Mouse (Mus musculus) CH12F3 (cell line): ENCODE measurements around the gene Aldh9a1.
"Not testable (repeated sequence)": the region's sequence is repeated elsewhere in the genome, so short reads cannot be mapped to it uniquely, and the experiment has no call there.

Experiments used
- in situ Hi-C: fragments of 300-500 bp; cut with MboI; formaldehyde crosslinking; loops from 2 replicates; pipeline ENCODE4 v1.14.3; 2020; ENCODE audit warnings: low sequenced_read_pairs

Gene Aldh9a1

DNA sequence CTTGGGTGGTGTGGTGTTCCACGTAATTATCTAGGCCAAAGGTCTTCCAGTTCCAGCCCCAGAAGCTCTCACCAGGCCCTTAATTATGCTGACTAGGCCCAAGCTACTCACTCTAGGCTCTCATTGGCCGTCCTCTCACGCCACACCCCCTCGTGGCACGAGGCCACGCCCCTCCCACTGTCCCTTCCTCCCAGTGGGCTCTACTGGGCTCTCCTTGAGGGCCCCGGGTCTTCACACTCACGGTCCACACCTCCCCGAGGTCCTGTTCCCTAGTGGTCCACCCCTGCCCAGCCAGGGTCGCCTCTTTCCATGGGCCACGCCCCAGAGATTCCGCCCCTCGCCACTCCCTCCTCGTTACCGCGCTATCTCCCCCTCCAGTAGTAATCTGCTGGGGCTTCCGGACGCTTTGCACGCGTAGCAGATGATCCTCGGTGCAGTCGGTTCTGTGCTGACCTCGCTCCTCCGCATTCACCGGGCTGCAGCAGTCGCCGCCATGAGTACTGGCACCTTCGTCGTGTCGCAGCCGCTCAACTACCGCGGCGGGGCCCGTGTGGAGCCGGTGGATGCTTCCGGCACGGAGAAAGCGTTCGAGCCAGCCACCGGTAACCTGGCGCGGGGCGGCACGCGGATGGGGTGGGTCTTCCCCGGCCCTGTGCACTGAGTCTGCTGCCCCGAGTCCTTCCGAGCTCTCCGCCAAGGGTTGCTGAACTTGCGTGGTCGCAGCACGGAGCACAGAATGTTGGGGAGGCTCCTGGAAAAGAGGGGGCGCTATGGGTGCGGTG is at the start of gene Aldh9a1:
TSS of gene Aldh9a1 (plus strand) at position 177 of the 782 bp plus-strand sequence.
- in situ Hi-C loops: no loop called here

DNA sequence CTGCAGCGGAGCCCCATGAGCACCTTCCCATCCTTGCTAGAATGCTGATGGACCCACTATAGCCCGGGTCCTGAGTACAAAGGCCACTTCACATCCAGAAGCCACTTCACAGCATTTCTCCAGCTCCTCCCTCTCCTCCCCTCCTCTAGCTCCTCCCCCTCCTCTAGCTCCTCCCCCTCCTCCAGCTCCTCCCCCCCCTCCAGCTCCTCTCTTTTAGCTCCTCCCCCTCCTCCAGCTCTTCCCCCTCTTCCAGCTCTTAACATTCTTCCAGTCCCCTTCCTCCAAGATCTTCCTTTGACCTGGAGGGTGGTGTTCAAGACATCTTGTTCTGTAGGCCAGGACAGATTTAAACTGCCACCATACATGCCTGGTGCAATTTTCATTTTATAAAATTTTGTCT is 49.7 kb upstream of the Aldh9a1 start:
- in situ Hi-C loops: no loop called here

DNA sequence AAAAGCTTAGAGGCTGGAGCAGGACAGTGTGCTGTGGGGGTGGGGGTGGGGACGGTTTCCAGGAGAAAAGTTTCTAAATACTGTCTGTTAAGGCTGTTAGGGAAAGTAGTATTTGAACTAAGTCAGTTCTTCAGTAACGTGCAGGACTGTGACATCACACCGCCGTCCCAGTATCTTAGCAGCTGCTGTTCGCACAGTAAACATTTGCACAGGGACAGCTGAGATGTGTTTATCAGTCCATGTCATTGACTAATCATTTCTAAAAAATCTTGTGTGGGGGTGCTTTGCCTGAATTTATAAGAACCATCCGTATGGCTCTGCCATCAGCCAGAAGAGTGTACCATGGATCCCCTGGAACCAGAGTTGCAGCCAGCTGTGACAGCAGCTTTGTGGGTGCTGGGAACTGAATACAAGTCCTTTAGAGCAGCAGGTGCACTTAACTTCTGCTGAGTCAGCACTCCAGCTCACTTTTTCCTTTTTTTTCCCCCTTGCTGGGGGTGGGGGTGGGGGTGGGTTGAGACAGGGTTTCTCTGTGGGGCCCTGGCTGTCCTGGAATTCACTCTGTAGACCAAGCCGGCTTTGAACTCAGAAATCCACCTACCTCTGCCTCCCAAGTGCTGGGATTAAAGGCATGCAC is 44.2 kb upstream of the Aldh9a1 start:
- in situ Hi-C loops: no loop called here

DNA sequence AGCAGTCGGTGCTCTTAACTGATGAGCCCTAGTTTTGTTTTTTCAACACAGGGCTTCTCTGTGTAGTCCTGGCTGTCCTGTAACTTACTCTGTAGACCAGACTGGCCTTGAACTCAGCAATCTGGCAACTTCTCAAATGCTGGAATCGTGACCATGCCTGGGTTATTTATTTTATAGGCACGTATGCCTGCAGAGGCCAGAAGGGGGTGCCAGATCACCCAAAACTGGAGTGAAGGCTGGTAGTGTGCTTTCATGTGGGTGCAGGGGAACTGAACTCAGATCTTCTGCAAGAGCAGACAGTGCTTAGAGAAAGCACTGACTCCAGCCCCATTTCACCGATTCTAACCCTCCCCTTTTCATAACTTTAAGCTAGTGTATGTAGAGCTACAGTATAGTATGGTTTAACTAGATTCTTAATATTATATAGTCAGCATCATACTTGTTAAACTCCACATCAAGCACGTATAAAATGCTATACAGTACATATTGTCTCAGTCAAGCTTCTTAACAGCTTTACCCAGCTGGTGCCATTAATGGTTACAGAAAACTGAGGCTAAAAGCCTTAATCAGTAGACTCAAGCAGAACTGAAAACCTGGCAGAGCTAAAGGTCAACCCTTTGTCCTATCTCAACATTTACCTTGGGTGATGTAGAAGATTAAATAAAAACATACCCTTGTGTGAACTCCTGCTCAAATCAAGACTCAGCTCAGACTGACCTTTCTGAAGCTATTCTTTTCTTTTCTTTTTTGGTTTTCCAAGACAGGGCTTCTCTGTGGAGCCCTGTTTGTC is 43.1 kb upstream of the Aldh9a1 start:
- in situ Hi-C loops: no loop called here

DNA sequence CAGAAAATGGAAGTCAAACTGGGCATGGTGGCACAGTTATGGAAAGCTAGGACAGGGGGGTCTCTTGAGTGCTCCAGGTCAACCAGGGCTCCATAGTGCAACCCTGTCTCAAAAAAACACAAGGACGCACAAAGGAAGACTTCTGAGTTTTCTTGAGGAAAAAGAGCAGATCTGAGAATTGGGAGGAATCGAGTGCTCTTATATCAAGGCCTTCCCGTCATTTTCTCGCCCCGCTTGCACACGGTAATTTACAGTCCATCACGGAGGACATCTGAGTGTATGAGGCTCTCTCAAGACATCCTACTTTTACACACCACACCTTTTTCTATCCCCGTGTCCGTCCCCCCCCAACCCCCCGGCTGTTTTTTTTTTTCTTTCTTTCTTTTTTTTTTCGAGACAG is 42.1 kb upstream of the Aldh9a1 start:
- in situ Hi-C loops: no loop called here

DNA sequence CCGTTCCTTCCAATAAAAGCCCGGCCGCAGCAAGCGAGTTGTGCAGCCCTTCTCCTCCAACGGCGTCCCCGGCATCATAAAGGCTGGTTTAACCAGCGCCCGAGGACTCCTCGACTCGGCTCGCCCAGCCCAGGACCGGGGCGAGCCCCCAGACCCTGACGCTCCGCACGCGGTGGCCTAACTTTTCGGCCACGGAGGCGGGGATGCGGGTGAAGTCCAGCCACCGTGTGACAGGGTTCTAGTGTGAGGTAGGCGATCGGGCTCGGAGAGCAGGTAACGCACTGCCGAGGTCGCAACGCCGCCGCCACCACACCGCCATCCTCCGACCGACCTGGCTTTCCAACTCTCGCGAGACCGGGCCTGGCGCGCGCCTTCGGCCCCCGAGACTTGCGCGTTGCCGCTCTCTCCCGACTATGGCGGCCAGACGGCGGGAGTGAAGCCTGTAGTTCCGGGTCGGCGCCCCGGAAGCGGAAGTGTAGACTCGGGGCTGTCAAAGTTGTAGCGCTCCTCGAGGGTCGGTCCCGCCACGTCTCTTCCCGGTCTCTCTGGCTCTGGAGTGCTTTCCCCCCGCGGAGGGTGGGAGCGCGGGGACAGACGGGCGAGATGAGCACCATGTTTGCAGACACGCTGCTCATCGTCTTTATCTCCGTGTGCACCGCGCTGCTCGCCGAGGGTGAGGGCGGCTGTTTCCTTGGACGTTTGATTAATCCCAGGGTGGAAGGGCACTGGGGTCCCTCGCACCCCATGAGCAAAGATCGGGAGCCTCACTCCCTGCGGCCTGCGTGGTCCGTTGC is 41.3 kb upstream of the Aldh9a1 start, which contains the start of gene Tmco1:
TSS of gene Tmco1 (plus strand) at position 118 of the 794 bp plus-strand sequence.
- in situ Hi-C loops: no loop called here

DNA sequence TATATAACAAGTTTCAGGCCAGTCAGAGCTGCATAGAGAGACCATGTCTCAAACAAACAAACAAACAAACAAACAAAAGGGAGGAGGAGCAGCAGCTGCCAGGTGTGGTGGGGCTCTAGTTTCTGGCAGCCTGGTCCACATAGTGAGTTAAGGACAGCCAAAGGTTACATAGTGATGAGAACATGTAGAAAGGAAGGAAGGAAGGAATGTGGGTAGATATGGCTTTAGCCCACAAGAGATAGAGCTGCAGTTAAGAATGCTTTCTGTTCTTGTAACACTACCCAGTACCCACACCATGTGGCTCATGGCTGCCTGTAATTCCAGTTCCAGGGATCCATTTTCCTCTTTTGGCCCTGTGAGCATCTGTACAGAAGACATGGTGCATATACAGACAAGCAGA is 37.4 kb upstream of the Aldh9a1 start:
- in situ Hi-C loops: no loop called here

DNA sequence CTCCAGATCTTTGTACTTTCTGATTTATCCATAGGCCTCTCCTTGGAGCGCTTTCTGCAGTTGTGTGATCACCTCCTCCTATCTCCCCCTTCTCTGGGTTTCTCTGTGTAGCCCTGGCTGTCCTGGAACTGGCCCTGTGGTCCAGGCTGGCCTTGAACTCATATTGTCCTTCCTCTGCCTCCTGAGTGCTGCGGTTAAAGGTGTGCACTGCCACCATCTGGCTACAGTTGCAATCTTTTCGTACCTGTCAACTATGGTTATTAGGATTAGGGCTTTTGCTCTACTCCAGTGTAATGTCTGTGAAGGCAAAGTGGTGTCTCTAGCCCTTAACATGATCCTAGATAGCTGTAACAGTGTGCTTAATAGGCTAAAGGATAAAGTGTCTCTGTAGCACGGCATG is 36.6 kb upstream of the Aldh9a1 start:
- in situ Hi-C loops: no loop called here

DNA sequence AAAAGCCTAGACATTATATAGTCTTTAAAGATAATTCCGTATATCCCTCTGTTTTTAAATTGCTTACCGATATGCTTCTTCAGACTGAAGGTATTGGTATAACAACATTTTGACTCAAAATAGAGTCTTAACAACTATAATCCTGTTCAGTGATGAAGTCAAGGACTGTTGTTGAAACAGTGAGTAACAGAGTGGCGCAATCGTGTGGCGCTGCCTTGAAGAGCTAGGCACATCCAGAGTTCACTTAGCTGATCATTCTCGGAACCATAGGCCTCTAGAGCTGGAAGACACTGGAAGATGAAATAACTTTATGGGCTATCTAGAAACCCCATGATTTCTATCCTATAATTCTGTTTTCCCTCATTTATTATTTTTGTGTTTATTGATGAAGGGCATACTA is 28.1 kb upstream of the Aldh9a1 start:
- in situ Hi-C loops: no loop called here

DNA sequence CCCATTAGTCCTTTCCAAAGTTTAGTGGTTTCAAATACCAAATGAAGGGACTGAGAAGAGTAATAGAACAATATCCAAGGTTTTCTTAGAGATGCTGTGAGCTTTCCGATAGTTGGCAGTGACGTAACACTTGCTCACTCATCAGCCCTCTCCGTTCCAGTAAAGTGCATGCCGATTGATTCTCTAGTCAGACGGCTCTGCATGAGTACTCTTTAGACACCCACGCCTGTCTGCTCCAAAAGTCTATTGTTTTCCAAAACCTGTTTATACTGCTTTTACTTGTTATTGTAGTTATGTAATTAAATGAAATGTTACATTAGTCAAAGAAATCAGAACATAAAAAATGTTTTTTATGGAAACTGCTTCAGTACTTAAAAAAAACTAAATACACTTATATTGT is 21.0 kb upstream of the Aldh9a1 start:
- in situ Hi-C loops: no loop called here

DNA sequence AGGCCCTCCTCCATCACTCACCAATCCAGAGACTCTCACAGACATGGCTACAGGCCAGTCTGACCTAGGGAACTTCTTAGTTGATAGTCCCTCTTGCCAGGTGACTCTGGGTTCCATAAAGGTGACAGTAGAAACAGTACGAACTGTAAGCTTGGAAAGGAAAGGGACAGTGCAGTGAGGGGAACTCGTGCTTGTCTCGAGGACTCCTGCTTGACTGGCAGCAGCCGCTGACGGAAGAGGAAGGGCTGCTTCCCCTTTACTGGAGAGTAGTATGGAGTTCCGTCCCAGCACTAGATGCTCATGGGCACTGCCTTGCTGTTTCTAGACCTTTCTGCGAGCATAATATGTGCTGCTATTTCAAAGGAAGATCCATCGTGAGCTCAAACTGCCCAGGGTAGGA is 18.7 kb upstream of the Aldh9a1 start:
- in situ Hi-C loops: no loop called here

DNA sequence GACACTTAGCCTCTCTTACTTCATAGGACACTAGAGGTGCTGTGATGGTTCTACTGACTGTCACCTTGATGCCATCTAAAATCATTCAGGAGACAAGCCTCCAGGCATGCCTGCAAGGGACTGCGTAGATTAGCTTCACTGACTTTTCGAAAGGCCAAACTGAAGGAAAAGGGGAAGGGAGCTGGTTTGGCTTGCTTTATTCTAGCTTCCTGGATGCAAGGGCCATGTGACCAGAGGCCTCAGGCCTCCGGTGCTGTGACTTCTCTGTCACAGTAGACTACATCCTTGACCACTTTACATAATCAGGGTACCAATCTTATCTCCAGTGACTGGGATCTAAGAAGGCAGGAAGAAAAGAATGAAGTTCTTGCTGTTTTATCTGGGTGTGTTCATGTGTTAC is 13.4 kb upstream of the Aldh9a1 start:
- in situ Hi-C loops: no loop called here

DNA sequence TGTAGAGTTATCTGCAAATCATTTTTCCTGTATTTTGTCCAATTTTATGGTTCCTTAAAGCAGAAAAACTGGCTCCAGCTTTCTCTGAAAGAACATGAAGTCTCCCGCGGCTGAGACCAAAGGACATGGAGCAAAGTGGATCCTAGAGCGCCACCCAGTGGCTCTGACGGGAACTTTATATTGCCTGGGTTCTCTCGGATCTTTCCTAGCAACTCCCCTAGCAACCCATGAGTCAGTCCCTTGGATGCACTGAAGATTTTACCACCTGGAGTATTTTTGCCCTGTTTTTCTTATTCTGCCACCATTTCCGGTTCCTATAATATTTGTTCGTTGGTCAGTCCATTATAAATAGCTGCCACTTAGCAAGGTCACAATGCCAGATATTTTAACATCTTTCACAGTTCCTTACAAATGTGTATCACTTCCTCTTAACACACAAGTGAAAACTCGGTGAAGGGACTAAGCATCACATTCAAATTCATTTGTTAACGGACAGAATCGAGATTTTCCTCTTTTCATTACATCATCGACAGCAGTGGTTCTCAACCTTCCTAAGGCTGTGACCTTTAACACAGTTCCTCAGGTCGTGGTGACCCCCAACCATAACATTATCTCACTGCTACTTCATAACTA is 12.2 kb upstream of the Aldh9a1 start:
- in situ Hi-C loops: no loop called here

DNA sequence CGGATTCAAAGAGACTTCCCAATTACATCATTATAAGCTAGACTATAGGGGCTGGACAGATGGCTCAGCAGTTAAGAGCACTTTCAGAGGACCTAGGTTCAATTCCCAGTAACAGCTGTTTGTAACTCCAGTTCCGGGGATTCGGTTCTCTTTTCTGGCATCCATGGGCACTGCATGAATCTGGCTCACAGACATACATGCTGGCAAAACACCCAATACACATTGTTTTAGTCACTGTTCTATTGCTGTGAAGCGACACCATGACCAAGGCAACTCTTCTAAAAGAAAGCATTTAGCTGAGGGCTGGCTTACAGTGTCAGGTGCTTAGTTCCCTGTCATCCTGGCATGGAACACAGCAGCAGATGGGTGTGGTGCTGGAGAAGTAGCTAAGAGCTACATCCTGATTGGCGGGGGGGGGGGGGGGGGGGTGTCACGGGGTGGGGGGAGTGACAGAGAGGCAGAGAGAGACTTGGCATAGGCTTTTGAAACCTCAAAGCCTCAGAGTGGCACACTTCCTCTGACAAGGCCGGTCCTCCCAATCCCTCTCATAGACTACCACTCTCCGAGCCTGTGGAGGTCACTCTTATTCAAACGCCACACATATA is 10.5 kb upstream of the Aldh9a1 start:
- in situ Hi-C loops: no loop called here

DNA sequence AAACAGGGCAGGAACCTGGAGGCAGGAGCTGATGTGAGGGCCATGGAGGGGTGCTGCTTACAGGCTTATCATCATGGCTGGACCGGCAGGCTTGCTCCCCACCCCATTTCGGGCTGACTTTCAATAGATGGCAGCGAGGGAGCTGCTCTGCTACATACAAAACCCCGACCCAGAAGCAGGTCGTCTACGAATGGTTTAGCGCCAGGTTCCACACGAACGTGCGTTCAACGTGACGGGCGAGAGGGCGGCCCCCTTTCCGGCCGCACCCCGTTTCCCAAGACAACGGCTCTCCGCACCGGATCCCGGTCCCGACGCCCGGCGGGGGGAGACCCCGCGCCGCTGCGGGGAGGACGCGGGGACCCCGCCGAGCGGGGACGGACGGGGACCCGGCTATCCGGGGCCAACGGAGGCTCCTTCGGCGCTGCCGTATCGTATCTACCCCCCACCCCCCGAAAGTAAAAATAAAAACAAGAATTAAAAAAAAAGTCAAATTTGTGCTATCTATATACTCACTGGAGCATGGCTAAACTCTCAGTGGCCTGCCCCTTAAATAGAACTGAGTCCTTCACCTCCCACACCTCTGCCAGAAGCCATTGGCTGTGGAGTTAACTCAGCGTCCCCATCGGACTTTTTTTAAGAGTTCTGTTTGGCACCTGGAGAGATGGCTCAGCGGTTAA is 9.5 kb upstream of the Aldh9a1 start:
- in situ Hi-C loops: no loop called here

DNA sequence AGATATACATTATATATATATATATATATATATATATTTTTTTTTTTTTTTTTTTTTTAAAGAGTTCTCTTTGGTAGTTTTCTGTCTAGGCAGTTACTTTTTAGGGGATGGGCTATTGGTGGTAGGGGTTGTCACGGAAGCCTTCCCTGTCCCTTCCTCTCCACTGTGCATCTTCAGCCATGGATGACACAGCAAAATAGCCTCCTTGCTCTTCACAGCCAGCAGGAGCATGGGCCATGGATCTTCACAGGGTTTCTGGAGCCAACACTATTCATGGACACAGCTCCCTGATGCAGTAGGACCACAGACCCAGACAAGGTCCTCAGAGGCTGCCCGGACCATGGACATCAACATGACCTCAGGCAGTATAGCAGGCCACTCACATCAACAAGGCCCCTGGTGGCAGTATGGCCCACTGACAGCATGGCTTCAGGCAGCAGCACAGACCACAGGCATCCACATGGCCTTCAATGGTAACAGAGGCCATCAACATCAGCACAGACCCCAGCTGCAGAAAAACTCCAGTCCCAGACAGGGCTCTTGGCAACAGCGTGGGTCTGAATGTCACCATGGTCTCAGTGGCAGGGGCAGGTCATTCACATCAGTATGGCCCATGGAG is 8.8 kb upstream of the Aldh9a1 start:
- in situ Hi-C loops: no loop called here

DNA sequence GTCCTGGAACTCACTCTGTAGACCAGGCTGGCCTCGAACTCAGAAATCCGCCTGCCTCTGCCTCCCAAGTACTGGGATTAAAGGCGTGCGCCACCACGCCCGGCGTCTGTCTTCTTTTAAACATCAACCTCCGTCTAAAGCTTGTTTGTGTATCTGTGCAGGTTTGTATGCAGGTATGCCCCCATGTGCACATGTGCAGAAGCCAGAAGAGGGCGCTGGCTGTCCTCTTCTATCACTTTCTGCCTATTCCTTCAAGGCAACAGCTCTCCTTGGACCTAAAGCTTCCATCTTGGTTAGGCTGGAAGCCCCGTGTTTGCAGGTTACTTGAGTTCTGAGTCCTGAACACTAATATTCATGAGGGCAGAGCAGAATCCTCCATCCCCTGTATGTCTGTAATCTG is 7.0 kb upstream of the Aldh9a1 start:
- in situ Hi-C loops: no loop called here

DNA sequence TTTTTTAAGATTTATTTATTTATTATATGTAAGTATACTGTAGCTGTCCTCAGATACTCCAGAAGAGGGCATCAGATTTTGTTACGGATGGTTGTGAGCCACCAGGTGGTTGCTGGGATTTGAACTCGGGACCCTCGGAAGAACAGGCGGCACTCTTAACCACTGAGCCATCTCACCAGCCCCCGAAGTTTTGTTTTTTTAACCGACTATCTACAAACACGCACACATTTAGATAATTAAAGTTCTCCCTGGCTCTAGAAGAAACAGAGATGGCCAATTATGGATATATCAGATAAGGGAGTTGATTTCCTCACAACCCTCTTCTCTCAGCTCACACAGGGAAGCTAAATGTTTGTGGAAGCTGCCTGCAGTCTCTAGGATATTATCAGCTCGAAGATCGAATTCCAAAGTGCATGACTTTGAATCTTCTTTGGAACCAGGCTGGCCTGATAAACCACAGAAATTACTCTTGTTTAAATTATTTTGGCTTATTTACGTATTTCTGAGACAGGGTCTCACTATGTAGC is 3.7 kb upstream of the Aldh9a1 start:
- in situ Hi-C loops: not testable (repeated sequence)

DNA sequence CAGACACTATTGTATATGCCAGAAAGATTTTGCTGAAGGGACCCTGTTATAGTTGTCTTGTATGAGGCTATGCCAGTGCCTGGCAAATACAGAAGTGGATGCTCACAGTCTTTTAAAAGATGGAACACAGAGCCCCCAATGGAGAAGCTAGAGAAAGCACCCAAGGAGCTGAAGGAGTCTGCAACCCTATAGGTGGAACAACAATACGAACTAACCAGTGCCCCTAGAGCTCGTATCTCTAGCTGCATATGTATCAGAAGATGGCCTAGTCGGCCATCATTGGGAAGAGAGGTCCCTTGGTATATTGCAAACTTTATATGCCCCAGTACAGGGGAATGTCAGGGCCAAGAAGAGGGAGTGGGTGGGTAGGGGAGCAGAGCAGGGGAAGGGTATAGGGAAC is 585 bp upstream of the Aldh9a1 start:
- in situ Hi-C loops: not testable (repeated sequence)
